Mouse (Mus musculus): ENCODE data around the gene Foxk2. TPM values are rescaled to one million over a fixed set of nuclear protein-coding genes. Genes with fewer than 3 reads are reported as not detected.
"Not testable (repeated sequence)": the region's sequence is repeated elsewhere in the genome, so short reads cannot be mapped to it uniquely, and the experiment has no call there.

The Foxk2 gene
- polyA plus RNA-seq, 1 experiment from 2014 or later: 6.5 TPM

GRCm38 (mm10) chr11:121307712-121308111 lies 47.9 kb downstream of the Foxk2 start:
- not testable (repeated sequence) for H3K4me3 ChIP-seq (ENCODE audit: low read length); H3K9me3 ChIP-seq (ENCODE audit: control insufficient read depth, low read length); H3K4me1 ChIP-seq (replicated peaks; ENCODE audit: control insufficient read depth, insufficient read depth, low read length); H3K27ac ChIP-seq (ENCODE audit: low read length); H3K27me3 ChIP-seq (ENCODE audit: control insufficient read depth, insufficient read depth, low read depth, low read length); H3K4me2 ChIP-seq (ENCODE audit: low read depth, low read length); H3K9ac ChIP-seq (ENCODE audit: low read length); ATAC-seq (ENCODE audit: low read depth)
- H3K36me3 ChIP-seq (ENCODE audit: control insufficient read depth, insufficient read depth, low read length): peaks cover 47% of the 10 kb centered on the region
- WGBS: 87% methylated on average over 6 of the region's 6 CpGs

DNA sequence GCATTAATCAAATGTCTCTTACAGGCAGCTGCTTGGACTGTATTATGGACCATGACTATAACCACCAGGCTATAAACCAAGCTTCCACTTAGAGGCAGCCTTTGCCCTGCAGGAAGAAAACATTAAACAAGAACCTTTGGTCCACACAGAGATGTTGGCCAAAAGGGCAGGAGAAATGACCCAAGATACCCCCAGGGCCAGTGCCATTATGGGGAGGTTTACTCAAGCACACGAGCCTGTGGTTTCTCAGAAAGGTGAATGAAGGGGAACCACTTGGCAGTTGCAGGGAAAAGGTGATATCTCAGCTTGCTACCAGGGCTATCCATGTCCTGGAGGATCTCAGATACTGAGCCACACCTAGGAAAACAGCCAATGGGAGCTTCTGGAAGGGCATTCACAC lies 66.2 kb downstream of the Foxk2 start:
- Histone ChIP-seq H3K4me2 (ENCODE audit: low read depth, low read length) (no peak overlapping the region), H3K9me3 (ENCODE audit: control insufficient read depth, low read length) (no peaks in the 10 kb centered on the region), H3K36me3 (ENCODE audit: control insufficient read depth, insufficient read depth, low read length) (peaks cover 29% of the 10 kb centered on the region), H3K27ac (ENCODE audit: low read length) (no peak overlapping the region), H3K4me1 (replicated peaks; ENCODE audit: control insufficient read depth, insufficient read depth, low read length) (no peaks in the 10 kb centered on the region), H3K9ac (ENCODE audit: low read length) (no peak overlapping the region), H3K27me3 (ENCODE audit: control insufficient read depth, insufficient read depth, low read depth, low read length) (no peaks in the 10 kb centered on the region), H3K4me3 (ENCODE audit: low read length) (no peak overlapping the region)
- ATAC-seq (ENCODE audit: low read depth): no peak
- WGBS: 79% methylated on average over 1 of the region's 1 CpGs

GRCm38 (mm10) chr11:121326681-121327080 lies 66.9 kb downstream of the Foxk2 start:
- 89% methylated on average over 5 of the region's 5 CpGs for WGBS
- Histone ChIP-seq H3K9ac (ENCODE audit: low read length) (no peak overlapping the region), H3K27me3 (ENCODE audit: control insufficient read depth, insufficient read depth, low read depth, low read length) (no peaks in the 10 kb centered on the region), H3K4me3 (ENCODE audit: low read length) (no peak overlapping the region), H3K9me3 (ENCODE audit: control insufficient read depth, low read length) (no peaks in the 10 kb centered on the region), H3K36me3 (ENCODE audit: control insufficient read depth, insufficient read depth, low read length) (peaks cover 29% of the 10 kb centered on the region), H3K27ac (ENCODE audit: low read length) (no peak overlapping the region), H3K4me2 (ENCODE audit: low read depth, low read length) (no peak overlapping the region), H3K4me1 (replicated peaks; ENCODE audit: control insufficient read depth, insufficient read depth, low read length) (no peaks in the 10 kb centered on the region)
- no peak for ATAC-seq (ENCODE audit: low read depth)

DNA sequence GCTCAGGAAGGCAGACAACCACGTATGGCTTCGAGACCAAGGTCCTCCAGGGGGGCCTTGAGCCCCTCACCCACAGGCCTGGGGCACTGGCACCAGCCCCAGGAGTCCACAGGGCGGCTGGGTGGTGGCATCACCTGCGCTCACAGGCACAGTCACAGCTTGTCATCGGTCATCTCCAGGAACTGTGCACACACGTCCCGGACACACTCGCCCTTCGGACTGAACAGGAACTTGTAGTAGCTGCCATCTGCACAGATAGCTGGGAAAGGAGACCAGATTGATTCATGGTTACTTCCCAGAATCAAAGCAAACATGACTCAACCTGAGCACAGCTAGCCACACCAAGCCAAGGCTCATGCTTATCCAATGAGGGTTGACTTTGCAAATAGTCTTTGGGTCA lies 68.4 kb downstream of the Foxk2 start:
- Histone ChIP-seq H3K4me3 (ENCODE audit: low read length) (no peak overlapping the region), H3K27ac (ENCODE audit: low read length) (no peak overlapping the region), H3K4me1 (replicated peaks; ENCODE audit: control insufficient read depth, insufficient read depth, low read length) (no peaks in the 10 kb centered on the region), H3K27me3 (ENCODE audit: control insufficient read depth, insufficient read depth, low read depth, low read length) (no peaks in the 10 kb centered on the region), H3K9ac (ENCODE audit: low read length) (no peak overlapping the region), H3K36me3 (ENCODE audit: control insufficient read depth, insufficient read depth, low read length) (peaks cover 29% of the 10 kb centered on the region), H3K9me3 (ENCODE audit: control insufficient read depth, low read length) (no peaks in the 10 kb centered on the region), H3K4me2 (ENCODE audit: low read depth, low read length) (no peak overlapping the region)
- no peak for ATAC-seq (ENCODE audit: low read depth)
- WGBS: 96% methylated on average over 9 of the region's 9 CpGs

DNA sequence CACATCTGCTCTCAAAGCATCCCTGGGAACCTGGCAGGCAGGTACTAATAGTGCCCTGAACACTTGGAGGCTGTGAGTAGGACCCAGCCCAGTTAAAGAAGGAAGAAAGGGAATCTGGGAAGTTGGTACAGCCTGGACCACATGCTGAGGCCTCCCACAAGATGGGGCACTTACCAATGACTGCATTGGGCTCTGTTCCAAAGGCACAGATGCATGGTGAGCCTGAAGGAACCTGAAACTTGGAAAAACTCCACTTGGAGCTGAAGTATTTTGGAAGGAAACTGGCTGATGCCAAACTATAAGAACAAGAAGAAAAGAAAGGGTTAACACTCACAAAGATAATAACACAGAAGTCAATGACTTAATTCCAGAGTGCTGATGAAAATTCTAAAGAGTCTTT lies 68.8 kb downstream of the Foxk2 start:
- peaks cover 29% of the 10 kb centered on the region for H3K36me3 ChIP-seq (ENCODE audit: control insufficient read depth, insufficient read depth, low read length)
- H3K4me3 ChIP-seq (ENCODE audit: low read length): no peak overlapping the region
- H3K4me2 ChIP-seq (ENCODE audit: low read depth, low read length): no peak overlapping the region
- H3K4me1 ChIP-seq (replicated peaks; ENCODE audit: control insufficient read depth, insufficient read depth, low read length): no peaks in the 10 kb centered on the region
- H3K27ac ChIP-seq (ENCODE audit: low read length): no peak overlapping the region
- no peak overlapping the region for H3K9ac ChIP-seq (ENCODE audit: low read length)
- H3K9me3 ChIP-seq (ENCODE audit: control insufficient read depth, low read length): no peaks in the 10 kb centered on the region
- ATAC-seq (ENCODE audit: low read depth): no peak
- H3K27me3 ChIP-seq (ENCODE audit: control insufficient read depth, insufficient read depth, low read depth, low read length): no peaks in the 10 kb centered on the region

DNA sequence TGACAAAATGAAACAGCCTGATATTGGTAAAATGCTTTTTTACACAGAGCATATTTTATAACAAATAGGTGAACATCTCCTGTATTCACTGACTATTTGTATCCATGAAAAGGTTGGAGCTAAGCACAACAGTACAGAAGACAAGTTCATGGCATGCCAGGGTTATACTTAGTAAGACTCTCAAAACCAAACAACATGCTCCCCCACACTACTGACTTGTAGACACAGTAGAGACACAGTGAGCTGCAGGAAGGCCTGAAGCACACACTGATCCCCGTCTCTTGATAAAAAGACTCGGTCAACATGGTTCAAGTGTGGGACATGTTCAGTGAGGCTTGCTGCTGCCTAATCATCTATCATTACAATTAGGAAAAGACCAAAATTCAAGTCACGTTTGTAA lies 71.9 kb downstream of the Foxk2 start:
- H3K9ac ChIP-seq (ENCODE audit: low read length): no peak overlapping the region
- peaks cover 42% of the 10 kb centered on the region for H3K36me3 ChIP-seq (ENCODE audit: control insufficient read depth, insufficient read depth, low read length)
- H3K4me2 ChIP-seq (ENCODE audit: low read depth, low read length): no peak overlapping the region
- no peaks in the 10 kb centered on the region for H3K9me3 ChIP-seq (ENCODE audit: control insufficient read depth, low read length)
- H3K4me1 ChIP-seq (replicated peaks; ENCODE audit: control insufficient read depth, insufficient read depth, low read length): no peaks in the 10 kb centered on the region
- WGBS: 83% methylated on average over 3 of the region's 3 CpGs
- no peaks in the 10 kb centered on the region for H3K27me3 ChIP-seq (ENCODE audit: control insufficient read depth, insufficient read depth, low read depth, low read length)
- no peak for ATAC-seq (ENCODE audit: low read depth)
- no peak overlapping the region for H3K4me3 ChIP-seq (ENCODE audit: low read length)
- H3K27ac ChIP-seq (ENCODE audit: low read length): no peak overlapping the region

GRCm38 (mm10) chr11:121339647-121340046 lies 79.9 kb downstream of the Foxk2 start:
- no peak overlapping the region for H3K4me3 ChIP-seq (ENCODE audit: low read length)
- no peak overlapping the region for H3K4me2 ChIP-seq (ENCODE audit: low read depth, low read length)
- H3K27me3 ChIP-seq (ENCODE audit: control insufficient read depth, insufficient read depth, low read depth, low read length): no peaks in the 10 kb centered on the region
- H3K27ac ChIP-seq (ENCODE audit: low read length): no peak overlapping the region
- H3K36me3 ChIP-seq (ENCODE audit: control insufficient read depth, insufficient read depth, low read length): peaks cover 16% of the 10 kb centered on the region
- ATAC-seq (ENCODE audit: low read depth): no peak
- no peaks in the 10 kb centered on the region for H3K4me1 ChIP-seq (replicated peaks; ENCODE audit: control insufficient read depth, insufficient read depth, low read length)
- no peak overlapping the region for H3K9ac ChIP-seq (ENCODE audit: low read length)
- WGBS: 84% methylated on average over 1 of the region's 1 CpGs
- H3K9me3 ChIP-seq (ENCODE audit: control insufficient read depth, low read length): no peaks in the 10 kb centered on the region

DNA sequence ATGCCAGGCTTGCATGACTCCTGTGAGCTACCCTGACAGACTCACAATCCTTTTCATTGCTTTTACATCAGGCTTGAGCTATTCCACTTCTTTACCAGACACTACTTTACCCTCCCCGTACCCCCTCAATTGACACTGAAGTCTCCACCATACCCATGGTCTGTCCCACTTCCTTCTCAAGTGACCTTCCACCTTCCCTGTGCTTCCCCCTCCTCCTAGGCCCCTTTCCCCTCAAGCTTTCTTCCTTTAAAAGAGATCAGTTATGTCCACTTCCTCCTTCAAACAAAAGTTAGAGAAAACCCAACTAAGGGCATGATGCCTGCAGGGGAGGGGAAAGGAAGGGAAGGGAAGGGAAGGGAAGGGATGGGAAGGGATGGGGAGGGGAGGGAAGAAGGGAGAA lies 80.5 kb downstream of the Foxk2 start:
- no peaks in the 10 kb centered on the region for H3K9me3 ChIP-seq (ENCODE audit: control insufficient read depth, low read length)
- H3K36me3 ChIP-seq (ENCODE audit: control insufficient read depth, insufficient read depth, low read length): peaks cover 17% of the 10 kb centered on the region
- no peak overlapping the region for H3K27ac ChIP-seq (ENCODE audit: low read length)
- no peaks in the 10 kb centered on the region for H3K27me3 ChIP-seq (ENCODE audit: control insufficient read depth, insufficient read depth, low read depth, low read length)
- H3K4me3 ChIP-seq (ENCODE audit: low read length): no peak overlapping the region
- no peak for ATAC-seq (ENCODE audit: low read depth)
- WGBS: 66% methylated on average over 1 of the region's 1 CpGs
- no peak overlapping the region for H3K4me2 ChIP-seq (ENCODE audit: low read depth, low read length)
- H3K9ac ChIP-seq (ENCODE audit: low read length): no peak overlapping the region
- H3K4me1 ChIP-seq (replicated peaks; ENCODE audit: control insufficient read depth, insufficient read depth, low read length): no peaks in the 10 kb centered on the region

DNA sequence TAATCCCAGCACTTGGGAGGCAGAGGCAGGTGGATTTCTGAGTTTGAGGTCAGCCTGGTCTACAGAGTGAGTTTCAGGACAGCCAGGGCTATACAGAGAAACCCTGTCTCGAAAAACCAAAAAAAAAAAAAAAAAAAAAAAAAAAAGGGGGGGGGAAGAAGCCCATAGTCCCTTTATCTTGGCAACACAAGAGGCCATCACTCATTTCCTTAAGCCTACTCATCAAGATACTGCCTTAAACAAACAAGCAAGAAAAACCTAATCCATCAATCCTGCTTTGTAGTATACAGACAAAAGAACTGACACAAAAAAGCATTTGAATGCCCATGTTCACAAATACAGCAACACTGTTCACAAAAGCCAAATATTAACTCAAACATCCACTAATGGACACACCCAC lies 82.6 kb downstream of the Foxk2 start:
- WGBS: no CpG with 5 or more reads among the region's 1 CpGs
- not testable (repeated sequence) for H3K27ac ChIP-seq (ENCODE audit: low read length); H3K9ac ChIP-seq (ENCODE audit: low read length); ATAC-seq (ENCODE audit: low read depth); H3K4me3 ChIP-seq (ENCODE audit: low read length); H3K4me2 ChIP-seq (ENCODE audit: low read depth, low read length); H3K4me1 ChIP-seq (replicated peaks; ENCODE audit: control insufficient read depth, insufficient read depth, low read length); H3K9me3 ChIP-seq (ENCODE audit: control insufficient read depth, low read length); H3K27me3 ChIP-seq (ENCODE audit: control insufficient read depth, insufficient read depth, low read depth, low read length)
- peaks cover 12% of the 10 kb centered on the region for H3K36me3 ChIP-seq (ENCODE audit: control insufficient read depth, insufficient read depth, low read length)

DNA sequence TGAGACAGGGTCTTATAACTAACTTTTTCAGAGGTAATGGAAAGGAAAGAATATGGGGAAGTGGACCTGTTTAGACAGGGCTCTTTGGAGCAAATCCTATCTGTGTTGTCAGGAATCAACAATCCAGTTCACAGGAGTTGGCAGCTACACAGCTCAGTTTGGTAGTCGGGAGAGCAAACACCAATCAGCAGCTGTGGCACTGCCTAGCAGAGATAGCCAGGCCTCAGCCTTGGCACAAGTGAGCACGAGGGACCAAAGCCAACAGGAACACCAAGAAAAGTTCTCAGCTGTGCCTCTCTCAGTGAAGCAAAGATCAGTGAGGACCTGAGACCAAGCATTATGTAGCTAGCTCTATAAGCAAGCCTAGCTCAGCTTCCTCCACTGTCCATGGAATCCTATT lies 87.2 kb downstream of the Foxk2 start:
- H3K9me3 ChIP-seq (ENCODE audit: control insufficient read depth, low read length): no peaks in the 10 kb centered on the region
- WGBS: 85% methylated on average over 2 of the region's 2 CpGs
- no peak overlapping the region for H3K9ac ChIP-seq (ENCODE audit: low read length)
- H3K27ac ChIP-seq (ENCODE audit: low read length): no peak overlapping the region
- no peak overlapping the region for H3K4me3 ChIP-seq (ENCODE audit: low read length)
- H3K4me2 ChIP-seq (ENCODE audit: low read depth, low read length): no peak overlapping the region
- ATAC-seq (ENCODE audit: low read depth): no peak
- no peaks in the 10 kb centered on the region for H3K4me1 ChIP-seq (replicated peaks; ENCODE audit: control insufficient read depth, insufficient read depth, low read length)
- H3K27me3 ChIP-seq (ENCODE audit: control insufficient read depth, insufficient read depth, low read depth, low read length): no peaks in the 10 kb centered on the region
- peaks cover 17% of the 10 kb centered on the region for H3K36me3 ChIP-seq (ENCODE audit: control insufficient read depth, insufficient read depth, low read length)

All from lung, embryonic 16.5 days (tissue).